Mouse (Mus musculus) neural tube, embryonic 10.5 days (tissue): Measurements from ENCODE around the gene Grin2b.

Experiments used
- DNase-seq: peaks from one replicate; pipeline ENCODE4 v3.0.0-alpha.2; 2017; ENCODE audit warnings: low spot score; ENCODE audit errors: extremely low spot score

The Grin2b gene

DNA sequence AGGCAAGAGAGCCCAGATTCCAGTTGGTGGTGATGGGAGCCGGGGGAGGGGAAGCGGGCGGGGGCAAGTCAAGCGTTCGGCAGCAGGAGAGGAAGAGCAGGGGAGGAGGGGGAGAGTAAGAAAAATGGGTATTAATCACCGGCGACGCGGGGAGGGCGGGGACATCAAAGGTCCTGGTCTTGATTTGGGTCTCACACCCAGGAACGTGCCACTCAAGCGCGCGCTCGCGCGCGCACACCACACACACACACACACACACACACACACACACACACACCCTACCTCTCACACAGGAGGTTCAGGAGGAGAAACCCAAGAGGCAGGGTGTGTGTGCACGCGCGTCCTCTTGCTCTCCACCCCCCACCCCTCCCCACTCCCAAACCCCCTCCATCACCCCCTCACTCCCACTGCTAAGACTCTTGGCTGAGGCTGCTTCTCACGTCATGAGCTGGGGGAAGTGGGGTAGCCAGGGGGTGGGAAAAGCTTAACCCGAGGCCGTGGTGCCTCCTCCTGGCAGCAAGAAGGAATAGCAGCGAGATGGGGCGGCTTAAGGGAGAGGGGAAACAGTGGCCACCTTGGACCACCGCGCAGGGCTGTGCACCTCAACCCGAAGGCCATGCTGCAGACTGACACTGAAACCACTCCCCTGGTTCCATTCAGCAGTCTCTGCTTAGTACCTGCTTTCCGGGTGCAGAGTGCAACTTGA is at the start of gene Grin2b:
Gene Grin2b (minus strand): TSS at position 321 of the 706 bp plus-strand sequence.
- DNase-seq, result peak; percentile 61

DNA sequence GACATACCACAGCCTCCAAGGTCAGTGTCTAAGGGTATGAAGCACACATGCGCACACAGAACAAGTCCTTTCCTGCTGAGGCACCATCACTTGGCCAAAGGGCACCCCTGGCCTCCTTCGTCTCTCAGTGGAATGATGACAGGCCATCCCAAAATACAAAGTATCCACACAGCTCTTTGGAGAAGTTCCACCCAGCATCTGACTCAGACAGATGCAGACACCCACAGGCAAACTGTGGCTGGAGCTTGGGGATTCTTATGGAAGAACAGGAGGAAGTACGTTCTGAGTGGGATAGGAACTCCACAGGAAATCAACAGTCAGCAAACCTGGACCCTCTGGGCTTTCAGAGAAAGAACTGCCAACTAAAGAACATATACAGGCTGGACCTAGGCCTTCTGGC is 48.6 kb upstream of the Grin2b start:
- DNase-seq, result no peak

- DNase-seq, result no peak
Measured at GRCm38 (mm10) chr6:136210442-136210841, 37.1 kb upstream of the Grin2b start.

DNA sequence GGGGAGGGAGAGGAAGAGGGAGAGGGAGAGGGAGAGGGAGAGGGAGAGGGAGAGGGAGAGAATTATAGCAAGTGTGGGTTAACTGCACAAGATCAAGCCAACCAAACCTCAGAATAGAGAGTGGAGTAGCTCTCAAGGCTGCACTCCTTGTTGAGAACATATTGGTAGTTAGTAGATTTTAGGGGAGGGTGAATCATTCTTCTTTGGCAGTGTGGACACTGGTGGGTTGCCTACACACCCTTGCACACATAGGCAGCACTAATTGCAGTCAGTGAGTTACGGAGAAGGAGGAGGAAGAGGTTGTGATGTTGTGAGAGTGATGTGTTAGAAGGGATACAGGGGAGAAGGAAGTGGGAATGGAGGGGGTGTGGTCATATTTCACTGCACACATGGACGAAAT is 26.5 kb upstream of the Grin2b start:
- DNase-seq, result no peak

- DNase-seq, result no peak
Measured at GRCm38 (mm10) chr6:136194616-136195015, 21.3 kb upstream of the Grin2b start.

DNA sequence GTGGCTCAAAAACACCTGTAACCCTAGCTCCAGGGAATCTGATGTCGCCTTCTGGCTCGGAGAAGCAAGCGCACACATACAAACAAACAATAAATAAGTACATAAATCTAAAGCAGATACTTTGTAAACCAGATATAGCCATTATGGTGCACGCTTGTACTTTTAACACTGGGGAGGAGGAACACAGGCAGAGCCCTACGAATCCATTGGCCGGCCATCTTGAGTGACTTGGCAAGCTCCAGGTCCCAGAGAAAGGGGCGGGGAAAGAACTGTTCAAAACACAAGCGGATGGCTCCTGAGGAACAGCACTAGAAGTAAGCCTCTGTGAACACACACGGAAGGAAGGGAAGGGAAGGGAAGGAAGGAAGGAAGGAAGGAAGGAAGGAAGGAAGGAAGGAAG is 4.8 kb upstream of the Grin2b start:
- DNase-seq, result no peak

GRCm38 (mm10) chr6:136172801-136173190 is 515 bp downstream of the Grin2b start:
- no peak for DNase-seq

DNA sequence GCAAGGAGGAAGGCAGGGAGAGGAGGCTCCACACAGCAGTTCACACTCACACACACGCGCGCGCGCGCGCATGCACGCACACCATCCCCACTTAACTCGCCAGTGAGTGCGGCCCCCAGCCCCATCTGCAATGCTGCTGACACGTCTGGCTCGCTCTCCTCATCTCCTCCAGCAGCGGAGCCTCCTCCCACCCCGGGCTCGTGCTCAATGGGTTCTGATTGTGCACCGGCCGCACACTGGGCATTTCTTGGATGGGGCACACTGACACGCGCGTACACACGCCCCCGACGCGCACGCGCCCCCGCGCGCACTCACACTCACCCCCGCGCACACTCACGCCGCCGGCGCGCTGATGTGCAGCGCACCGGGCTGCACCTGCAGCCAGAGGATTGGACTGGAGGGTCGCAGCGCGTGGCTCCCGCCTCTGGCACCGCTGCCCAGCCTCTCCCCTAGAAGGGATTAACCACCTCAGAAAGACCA is 1.1 kb downstream of the Grin2b start:
- DNase-seq, result peak; percentile 47

- no peak for DNase-seq
Measured at GRCm38 (mm10) chr6:136171343-136171742, 2.0 kb downstream of the Grin2b start.

DNA sequence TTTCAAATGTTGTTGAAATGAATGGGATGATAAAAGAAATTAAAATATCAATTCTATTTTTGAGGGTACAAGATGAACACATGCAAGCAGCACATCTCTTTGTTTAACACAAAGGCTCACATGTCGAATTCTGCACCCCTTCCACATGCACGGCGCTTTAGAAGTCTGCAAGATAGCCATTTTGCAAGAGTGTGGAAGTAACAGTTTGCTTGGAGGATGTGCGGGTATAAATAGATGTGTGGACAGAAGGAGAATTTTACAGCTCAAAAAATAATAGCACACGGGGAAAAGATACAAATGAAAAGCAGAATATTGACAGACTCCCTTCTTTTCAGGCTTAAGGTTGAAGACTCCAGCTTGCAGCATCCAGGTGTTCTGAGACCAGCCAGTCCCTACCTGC is 2.9 kb downstream of the Grin2b start:
- DNase-seq, result no peak

DNA sequence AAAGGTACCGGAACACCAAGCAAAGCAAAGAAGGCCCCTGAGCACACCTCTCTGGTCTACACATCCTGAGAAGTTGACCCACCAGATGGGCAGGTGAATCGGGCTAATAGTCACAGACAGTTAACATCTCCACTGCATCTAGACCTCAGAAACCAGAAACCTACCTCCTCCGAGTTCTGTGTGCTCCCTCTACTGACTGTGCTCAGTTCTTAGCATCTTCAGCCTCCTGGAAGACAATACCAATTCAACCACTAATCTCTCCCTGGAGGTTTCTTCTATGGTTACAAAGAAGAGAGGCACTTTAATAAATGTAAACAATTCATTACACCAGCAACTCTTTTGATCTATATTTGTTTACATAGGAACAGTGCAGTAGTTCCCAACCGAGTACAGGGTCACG is 6.0 kb downstream of the Grin2b start:
- DNase-seq, result no peak

- DNase-seq, result no peak
Measured at GRCm38 (mm10) chr6:136165443-136166077, 7.8 kb downstream of the Grin2b start.

DNA sequence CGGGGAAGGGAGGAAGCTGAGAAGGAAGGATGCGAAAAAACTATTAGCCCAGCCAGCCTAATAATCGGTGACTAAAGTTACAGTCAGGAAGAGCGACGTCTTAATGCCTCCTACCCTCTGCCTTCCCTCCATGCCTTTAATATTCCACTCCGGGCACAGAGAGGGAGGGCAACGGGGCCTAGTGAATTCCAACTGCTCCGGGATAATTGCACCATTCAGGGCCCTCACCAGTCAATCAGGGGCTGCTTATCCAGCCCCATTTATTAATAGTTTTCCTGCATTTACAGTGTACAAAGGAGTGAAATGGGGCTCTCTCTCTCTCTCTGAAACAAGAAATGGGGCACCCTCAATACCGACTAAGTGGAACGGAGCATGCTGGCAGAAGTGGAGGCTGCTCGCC is 11.2 kb downstream of the Grin2b start:
- no peak for DNase-seq

DNA sequence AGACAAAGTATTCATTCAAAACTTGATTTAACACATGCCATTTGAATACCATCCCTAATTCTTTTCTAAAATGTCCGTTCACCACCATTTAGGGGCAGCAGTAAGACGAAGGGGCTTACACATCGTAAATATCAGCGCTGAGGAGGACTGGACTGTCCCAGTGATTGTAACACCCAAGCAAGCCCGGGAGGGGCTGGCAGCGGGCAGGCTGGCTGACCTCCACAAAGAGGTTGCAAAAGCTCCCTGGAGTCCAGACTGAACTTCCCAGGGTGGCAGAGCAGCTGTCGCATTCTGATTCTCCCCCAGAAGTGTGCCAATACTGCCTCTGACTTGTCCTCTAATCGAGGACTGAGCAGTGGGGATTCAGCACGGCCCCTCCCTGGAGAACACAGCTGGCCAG is 19.9 kb downstream of the Grin2b start:
- DNase-seq, result no peak

DNA sequence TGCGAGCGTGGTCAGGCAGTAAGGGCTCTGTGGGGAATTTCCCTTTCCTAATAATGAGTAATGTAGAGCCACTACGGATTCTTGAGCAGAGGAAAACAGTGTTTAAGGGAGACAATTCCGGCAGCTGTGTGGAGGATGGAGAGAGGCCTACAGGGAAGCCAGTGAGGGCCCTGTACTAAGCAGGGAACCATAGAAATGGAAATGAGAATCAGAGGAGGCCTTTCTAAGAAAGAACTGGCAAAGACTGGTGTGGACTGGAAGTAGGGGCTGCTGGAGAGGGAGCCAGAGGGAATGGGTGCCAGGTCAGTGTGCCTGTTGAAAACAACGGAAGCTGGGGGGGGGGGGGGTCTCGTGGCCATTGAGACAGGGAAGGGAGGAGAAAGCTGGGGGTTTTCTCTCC is 23.2 kb downstream of the Grin2b start:
- DNase-seq, result no peak

- no peak for DNase-seq
Measured at GRCm38 (mm10) chr6:136139967-136140366, 33.3 kb downstream of the Grin2b start.

GRCm38 (mm10) chr6:136130456-136130855 is 42.9 kb downstream of the Grin2b start:
- DNase-seq, result peak; percentile 16

DNA sequence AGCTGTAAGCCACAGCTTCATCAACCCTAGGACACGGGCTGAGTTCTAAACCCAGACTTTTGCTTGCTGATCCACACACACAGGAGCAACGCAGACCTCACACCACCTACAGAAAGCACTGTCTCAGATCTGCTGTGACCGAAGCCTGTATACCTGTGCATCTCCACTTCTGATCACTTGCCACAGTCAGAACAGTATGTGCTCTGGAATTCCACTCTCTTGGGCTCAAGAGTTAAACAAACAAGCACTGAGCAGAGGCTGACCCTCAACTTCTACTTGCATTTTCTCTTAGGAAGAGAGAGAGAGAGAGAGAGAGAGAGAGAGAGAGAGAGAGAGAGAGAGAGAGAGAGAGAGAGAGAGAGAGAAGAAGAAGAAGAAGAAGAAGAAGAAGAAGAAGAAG is 50.7 kb downstream of the Grin2b start:
- no peak for DNase-seq

GRCm38 (mm10) chr6:136117390-136117789 is 55.9 kb downstream of the Grin2b start:
- no peak for DNase-seq

DNA sequence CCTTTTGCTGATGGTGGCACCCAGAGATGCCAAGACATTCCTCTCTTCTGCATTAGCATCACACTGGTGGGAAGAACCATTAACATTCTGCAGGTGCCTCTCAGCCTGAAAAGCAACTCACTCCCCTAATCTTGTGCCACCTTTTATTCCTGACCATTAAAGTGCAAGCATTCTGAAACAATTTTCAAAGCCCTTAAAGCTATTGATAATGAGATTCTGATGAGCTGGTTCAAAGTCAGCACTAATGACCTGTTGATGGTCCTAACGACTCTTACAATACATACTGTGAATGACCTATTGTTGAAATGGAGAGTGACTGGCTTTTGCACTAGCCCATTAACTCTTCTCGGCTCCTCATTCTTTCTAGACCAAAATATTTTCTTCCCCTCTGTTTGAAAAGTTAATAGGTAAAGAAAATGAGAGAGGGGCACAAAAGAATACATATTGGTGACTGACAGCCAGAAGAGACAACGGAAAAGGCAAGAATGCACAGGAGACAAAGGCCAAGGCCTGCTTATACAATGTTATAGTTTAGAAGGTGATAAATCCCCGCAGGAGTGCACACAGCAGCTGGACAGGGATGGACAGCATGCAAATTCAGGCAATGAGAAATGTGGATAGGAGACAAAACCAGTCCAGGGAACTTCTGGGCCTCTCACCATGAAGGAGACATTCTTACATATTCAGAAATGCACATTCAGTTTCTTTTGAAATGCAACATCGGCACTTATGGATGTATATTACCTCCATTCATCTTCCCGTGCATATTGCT is 59.5 kb downstream of the Grin2b start:
- no peak for DNase-seq

GRCm38 (mm10) chr6:136109172-136109571 is 64.1 kb downstream of the Grin2b start:
- no peak for DNase-seq

GRCm38 (mm10) chr6:136108466-136108865 is 64.8 kb downstream of the Grin2b start:
- DNase-seq, result no peak
